Mouse (Mus musculus): ENCODE data around the gene Rhox4a2. TPM values are rescaled to one million over a fixed set of nuclear protein-coding genes. Genes with fewer than 3 reads are reported as not detected.

The Rhox4a2 gene
- total RNA-seq (2023): not detected

GRCm38 (mm10) chrX:37390548-37390947 is at the start of gene Rhox4a2:
Gene Rhox4a2 (plus strand): TSS chrX:37390848.

GRCm38 (mm10) chrX:37379728-37380127 is 10.9 kb upstream of the Rhox4a2 start, which contains the start of gene Rhox3a2:
Gene Rhox3a2 (plus strand): TSS chrX:37380028.

GRCm38 (mm10) chrX:37411767-37412166 is 21.1 kb downstream of the Rhox4a2 start, which contains the start of gene Rhox2b:
Gene Rhox2b (plus strand): TSS chrX:37412067.

GRCm38 (mm10) chrX:37432194-37432593 is 41.5 kb downstream of the Rhox4a2 start, which contains the start of gene Rhox4b:
Gene Rhox4b (plus strand): TSS chrX:37432494.

Other genes starting within 250 kb of the Rhox4a2 start
- gene Akap14, start 222.0 kb upstream of the Rhox4a2 start, total RNA-seq (2023): not detected
- 87.6 TPM for gene Ndufa1, start 199.7 kb upstream of the Rhox4a2 start, total RNA-seq (2023)
- 3.2 TPM for gene Rnf113a1, start 199.6 kb upstream of the Rhox4a2 start, total RNA-seq (2023)
- not detected for gene Gm9, start 179.8 kb upstream of the Rhox4a2 start, total RNA-seq (2023)
- gene Rhox1, start 168.6 kb upstream of the Rhox4a2 start, total RNA-seq (2023): not detected
- gene Rhox2a, start 145.9 kb upstream of the Rhox4a2 start, total RNA-seq (2023): not detected
- gene Rhox3a, start 140.9 kb upstream of the Rhox4a2 start, total RNA-seq (2023): not detected
- not detected for gene Rhox4a, start 125.5 kb upstream of the Rhox4a2 start, total RNA-seq (2023)
- gene Rhox3a2, start 10.8 kb upstream of the Rhox4a2 start, total RNA-seq (2023): not detected
- not detected for gene Rhox2b, start 21.2 kb downstream of the Rhox4a2 start, total RNA-seq (2023)
- gene Rhox4b, start 41.6 kb downstream of the Rhox4a2 start, total RNA-seq (2023): not detected
- not detected for gene Rhox2c, start 62.8 kb downstream of the Rhox4a2 start, total RNA-seq (2023)
- gene Rhox3c, start 67.7 kb downstream of the Rhox4a2 start, total RNA-seq (2023): not detected
- gene Rhox4c, start 89.5 kb downstream of the Rhox4a2 start, total RNA-seq (2023): not detected
- gene Rhox2d, start 102.6 kb downstream of the Rhox4a2 start, total RNA-seq (2023): not detected
- gene Rhox4d, start 123.5 kb downstream of the Rhox4a2 start, total RNA-seq (2023): not detected
- not detected for gene Rhox2e, start 139.6 kb downstream of the Rhox4a2 start, total RNA-seq (2023)
- gene Rhox3e, start 151.2 kb downstream of the Rhox4a2 start, total RNA-seq (2023): not detected
- not detected for gene Rhox4e, start 166.6 kb downstream of the Rhox4a2 start, total RNA-seq (2023)
- not detected for gene Rhox2f, start 180.6 kb downstream of the Rhox4a2 start, total RNA-seq (2023)
- not detected for gene Rhox3f, start 190.1 kb downstream of the Rhox4a2 start, total RNA-seq (2023)
- not detected for gene Rhox4f, start 216.9 kb downstream of the Rhox4a2 start, total RNA-seq (2023)
- not detected for gene Rhox3g, start 237.8 kb downstream of the Rhox4a2 start, total RNA-seq (2023)

All from CD4-positive naive resting alpha-beta T cell, adult 57 days (primary cell).